Mouse (Mus musculus) liver, embryonic 12.5 days (tissue): ENCODE results near the gene F2rl3. TPM values are rescaled to one million over a fixed set of nuclear protein-coding genes. Genes with fewer than 3 reads are reported as not detected.

Source experiments
- ATAC-seq: fragments of 200-750 bp; cut with Nextera tagmentation; 2 replicates; pipeline ENCODE4 v1.8.0; 2017; ENCODE audit warnings: moderate number of reproducible peaks, mild to moderate bottlenecking, moderate library complexity
- H3K27ac ChIP-seq: fragments of 300-500 bp; sonication (generic); 2 replicates; pipeline ENCODE4 v1.5.1; 2016; ENCODE audit warnings: mild to moderate bottlenecking
- H3K27me3 ChIP-seq: fragments of 300-500 bp; sonication (generic); replicated peaks from 2 replicates; pipeline ENCODE4 v1.6.1; 2016; ENCODE audit warnings: mild to moderate bottlenecking, moderate library complexity
- H3K36me3 ChIP-seq: fragments of 300-500 bp; sonication (generic); 2 replicates; pipeline ENCODE4 v1.6.1; 2016; ENCODE audit warnings: mild to moderate bottlenecking, moderate library complexity
- H3K4me1 ChIP-seq: fragments of 300-500 bp; sonication (generic); 2 replicates; pipeline ENCODE4 v1.6.1; 2016
- H3K4me2 ChIP-seq: fragments of 300-500 bp; sonication (generic); 2 replicates; pipeline ENCODE4 v1.6.1; 2016; ENCODE audit warnings: mild to moderate bottlenecking, moderate library complexity
- H3K4me3 ChIP-seq: fragments of 300-500 bp; sonication (generic); 2 replicates; pipeline ENCODE4 v1.5.1; 2016; ENCODE audit warnings: mild to moderate bottlenecking, moderate library complexity
- H3K9ac ChIP-seq: fragments of 300-500 bp; sonication (generic); 2 replicates; pipeline ENCODE4 v1.6.1; 2016; ENCODE audit warnings: mild to moderate bottlenecking, moderate library complexity
- H3K9me3 ChIP-seq: fragments of 300-500 bp; sonication (generic); replicated peaks from 2 replicates; pipeline ENCODE4 v1.6.1; 2016; ENCODE audit warnings: mild to moderate bottlenecking, moderate library complexity
- WGBS: fragments of 180-500 bp; shearing (Covaris S2); methylation state at CpG from one replicate; pipeline ENCODE4 v1.1.7; 2016; ENCODE audit not compliant: insufficient replicate concordance; 5-methylcytosine and 5-hydroxymethylcytosine counted together
- polyA plus RNA-seq: library from polyadenylated mRNA; unstranded; fragments of >200 nt; fragmentation: Nextera tagmentation; extraction: Ambion mirVana; gene quantifications from 2 replicates; pipeline ENCODE4 v1.2.1, GENCODE M21; 2016

The F2rl3 gene
- polyA plus RNA-seq, 1 experiment from 2014 or later = 6.6 TPM

DNA sequence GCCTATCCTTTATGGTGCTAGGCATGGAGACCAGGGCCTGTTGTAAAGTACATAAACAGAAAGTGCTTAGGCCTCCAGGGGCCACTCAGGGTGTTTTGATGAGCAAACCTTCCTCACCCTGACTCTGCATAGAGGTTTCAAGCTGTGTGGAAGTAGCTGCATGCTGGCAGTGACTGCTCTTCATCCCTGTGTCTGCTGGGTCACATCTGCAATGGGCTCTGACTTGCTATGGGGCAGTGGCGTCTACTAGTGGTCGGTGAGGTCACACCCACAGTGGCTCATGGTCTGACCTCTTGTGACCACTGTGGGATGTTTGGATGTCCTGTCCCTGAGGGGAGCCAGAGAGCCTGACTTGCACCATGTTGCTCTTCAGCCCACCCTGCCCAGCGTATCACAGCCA is 10.6 kb upstream of the F2rl3 start:
- 76% methylated on average over 3 of the region's 3 CpGs for WGBS
- H3K4me1 ChIP-seq = no peaks in the 10 kb centered on the region
- H3K9me3 ChIP-seq = no peaks in the 10 kb centered on the region
- ATAC-seq = no peak
- no peak overlapping the region for H3K4me2 ChIP-seq
- peaks cover 93% of the 10 kb centered on the region for H3K36me3 ChIP-seq
- no peak overlapping the region for H3K9ac ChIP-seq
- no peak overlapping the region for H3K4me3 ChIP-seq
- H3K27me3 ChIP-seq = no peaks in the 10 kb centered on the region
- no peak overlapping the region for H3K27ac ChIP-seq

DNA sequence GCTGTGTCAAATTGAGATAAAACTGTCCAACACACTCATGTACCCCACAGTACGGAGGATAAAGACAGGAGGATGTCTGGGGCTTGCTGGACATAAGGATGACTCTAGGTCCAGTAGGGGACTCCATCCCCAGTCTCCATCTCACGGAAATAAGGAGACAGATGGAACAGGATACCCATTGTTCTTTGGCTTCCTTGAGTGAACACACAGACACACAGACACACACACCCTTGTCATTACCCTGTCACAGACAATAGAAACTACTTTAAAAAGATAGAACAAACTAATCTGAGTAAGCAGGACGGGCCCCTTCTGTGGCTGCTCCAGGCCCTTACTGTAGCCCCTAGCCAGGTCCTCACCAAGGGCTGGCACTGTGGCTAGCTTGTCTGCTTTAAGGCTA is 9.4 kb upstream of the F2rl3 start:
- no peak overlapping the region for H3K9ac ChIP-seq
- no peaks in the 10 kb centered on the region for H3K4me1 ChIP-seq
- no peaks in the 10 kb centered on the region for H3K27me3 ChIP-seq
- H3K36me3 ChIP-seq = peaks cover 93% of the 10 kb centered on the region
- H3K9me3 ChIP-seq = no peaks in the 10 kb centered on the region
- no peak overlapping the region for H3K4me2 ChIP-seq
- H3K4me3 ChIP-seq = no peak overlapping the region
- WGBS = 65% methylated on average over 3 of the region's 3 CpGs
- H3K27ac ChIP-seq = no peak overlapping the region
- no peak for ATAC-seq

DNA sequence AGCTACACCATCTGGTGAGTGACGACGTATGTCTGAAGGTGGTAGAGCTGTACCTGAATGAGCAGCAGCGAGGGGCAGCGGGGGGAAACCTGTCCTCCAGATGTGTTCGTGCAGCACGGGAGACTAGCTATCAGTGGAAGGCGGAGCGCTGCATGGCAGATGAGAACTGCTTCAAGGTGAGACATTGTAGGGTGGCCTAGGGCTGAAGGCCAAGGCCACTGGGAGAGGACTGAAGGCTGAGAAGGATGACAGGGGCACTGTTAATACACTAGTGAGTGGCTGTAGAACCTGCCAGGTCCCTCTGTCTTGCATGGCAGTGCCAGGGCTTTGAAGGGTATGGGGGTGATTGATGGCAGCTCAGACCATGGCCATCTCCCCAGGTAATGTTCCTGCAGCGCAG is 8.5 kb upstream of the F2rl3 start:
- H3K4me3 ChIP-seq = no peak overlapping the region
- no peak overlapping the region for H3K27ac ChIP-seq
- ATAC-seq = no peak
- no peaks in the 10 kb centered on the region for H3K9me3 ChIP-seq
- WGBS = 91% methylated on average over 9 of the region's 9 CpGs
- no peaks in the 10 kb centered on the region for H3K27me3 ChIP-seq
- H3K4me2 ChIP-seq = no peak overlapping the region
- H3K9ac ChIP-seq = no peak overlapping the region
- no peaks in the 10 kb centered on the region for H3K4me1 ChIP-seq
- peaks cover 88% of the 10 kb centered on the region for H3K36me3 ChIP-seq

DNA sequence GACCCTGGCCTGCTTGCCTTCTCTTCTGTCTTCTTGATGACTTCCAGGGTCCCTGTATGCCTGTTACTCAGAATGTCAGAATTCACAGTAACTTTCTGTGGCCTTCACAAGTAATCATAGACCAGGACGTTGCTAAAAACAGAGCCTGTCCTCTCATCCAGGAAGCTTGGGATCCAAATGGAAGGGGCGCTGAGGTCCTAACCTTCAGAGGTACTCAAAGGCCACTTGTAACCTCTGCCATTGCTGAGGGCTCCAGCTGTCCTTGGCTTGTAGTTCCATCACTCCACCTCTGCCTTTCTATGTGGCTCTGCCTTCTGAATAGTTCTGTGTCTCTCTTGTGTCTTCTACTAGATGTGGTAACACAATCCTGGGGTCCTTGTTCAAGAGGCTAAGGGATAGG is 7.9 kb upstream of the F2rl3 start:
- Histone ChIP-seq H3K27me3 (no peaks in the 10 kb centered on the region), H3K27ac (no peak overlapping the region), H3K4me2 (no peak overlapping the region), H3K36me3 (peaks cover 86% of the 10 kb centered on the region), H3K4me1 (no peaks in the 10 kb centered on the region), H3K4me3 (no peak overlapping the region), H3K9ac (no peak overlapping the region), H3K9me3 (no peaks in the 10 kb centered on the region)
- ATAC-seq = no peak
- 77% methylated on average over 2 of the region's 2 CpGs for WGBS

DNA sequence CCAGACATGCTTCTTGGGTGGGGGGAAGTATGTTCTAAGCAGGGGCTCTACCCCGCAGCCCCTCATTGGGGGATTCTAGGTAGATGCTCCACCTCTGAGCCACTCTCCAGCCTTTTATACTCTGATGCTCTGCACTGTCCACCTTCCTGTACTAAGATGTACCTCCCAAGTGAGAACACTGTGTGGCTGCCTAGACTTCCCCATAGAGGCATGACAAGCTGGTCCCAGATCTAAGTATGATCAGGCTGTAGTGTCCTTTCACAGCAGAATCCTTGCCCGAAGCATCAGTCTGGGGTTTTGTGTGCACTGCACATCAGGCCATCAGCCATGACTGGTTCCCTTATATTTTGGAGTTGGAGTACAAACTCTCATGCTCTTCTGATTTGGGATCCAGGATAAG is 5.6 kb upstream of the F2rl3 start:
- WGBS = 92% methylated on average over 2 of the region's 2 CpGs
- Histone ChIP-seq H3K36me3 (peaks cover 68% of the 10 kb centered on the region), H3K27me3 (no peaks in the 10 kb centered on the region), H3K27ac (no peak overlapping the region), H3K9ac (no peak overlapping the region), H3K9me3 (no peaks in the 10 kb centered on the region), H3K4me3 (no peak overlapping the region), H3K4me1 (no peaks in the 10 kb centered on the region), H3K4me2 (no peak overlapping the region)
- ATAC-seq = no peak

DNA sequence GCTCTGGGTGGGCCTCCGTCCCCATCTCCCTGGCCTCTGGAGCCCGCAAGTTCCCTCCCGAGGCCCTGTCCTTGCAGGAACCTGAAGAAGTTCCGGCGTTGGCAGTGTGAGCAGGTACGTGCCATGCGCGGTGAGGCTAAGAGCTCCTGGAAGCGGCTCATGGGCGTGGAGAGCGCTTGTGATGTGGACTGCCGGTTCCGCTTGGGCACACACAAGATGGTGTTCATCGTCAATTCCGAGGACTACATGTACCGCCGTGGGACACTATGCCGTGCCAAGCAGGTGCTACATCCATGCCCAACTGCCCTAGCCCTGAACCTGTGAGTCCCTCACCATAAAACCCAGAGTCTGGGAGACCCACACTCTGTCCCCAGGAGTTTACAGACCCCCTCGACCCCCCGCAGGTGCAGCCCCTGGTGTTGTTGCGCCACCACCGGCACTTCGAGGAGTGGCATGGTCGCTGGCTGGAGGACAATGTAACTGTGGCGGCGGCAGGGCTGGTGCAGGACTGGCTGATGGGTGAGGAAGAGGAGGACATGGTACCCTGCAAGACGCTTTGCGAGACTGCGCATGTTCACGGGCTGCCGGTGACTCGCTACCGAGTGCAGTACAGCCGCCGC is 4.8 kb upstream of the F2rl3 start:
- Histone ChIP-seq H3K4me3 (no peak overlapping the region), H3K4me2 (no peak overlapping the region), H3K9ac (no peak overlapping the region), H3K4me1 (0 out of 2 replicates have a peak, but pooled peaks cover 5% of the 10 kb centered on the region), H3K9me3 (no peaks in the 10 kb centered on the region), H3K36me3 (peaks cover 60% of the 10 kb centered on the region), H3K27me3 (no peaks in the 10 kb centered on the region), H3K27ac (no peak overlapping the region)
- no peak for ATAC-seq
- 91% methylated on average over 35 of the region's 35 CpGs for WGBS

DNA sequence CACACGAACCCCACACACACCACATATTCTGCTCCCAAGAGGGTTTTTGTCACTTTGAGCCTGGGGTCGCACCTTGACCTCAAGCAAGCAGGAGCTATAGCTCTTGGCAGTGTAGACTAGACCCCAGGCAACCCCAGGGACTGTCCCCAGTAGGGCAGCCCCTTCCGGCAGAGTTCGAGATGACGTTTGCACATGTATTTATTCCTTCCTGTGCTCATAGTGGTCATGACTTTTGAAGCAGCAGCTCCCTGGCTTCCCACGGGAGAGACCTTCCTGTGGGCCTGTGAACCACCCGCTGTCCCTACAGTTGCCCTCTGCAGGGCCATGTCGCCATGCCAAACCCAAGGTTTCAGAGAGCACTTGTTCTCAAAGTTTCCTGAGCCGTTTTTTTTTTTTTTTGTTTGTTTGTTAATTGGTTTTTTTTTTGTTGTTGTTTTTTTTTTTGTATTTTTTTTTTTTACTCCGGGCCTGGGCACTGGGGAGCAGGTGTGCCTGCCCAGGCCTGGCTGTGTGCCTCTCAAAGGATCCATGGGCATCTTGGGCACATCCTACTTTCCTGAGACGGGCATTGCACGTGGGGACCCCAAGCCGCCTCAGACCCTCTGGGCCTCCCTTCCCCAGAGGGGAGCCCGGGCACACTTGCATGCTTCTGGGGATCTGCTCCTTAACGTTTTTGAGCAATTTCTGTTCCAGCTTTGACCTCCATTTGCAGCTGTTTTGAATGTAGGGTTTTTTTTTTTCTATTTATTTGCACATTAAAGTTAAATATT is 4.1 kb upstream of the F2rl3 start:
- H3K9me3 ChIP-seq = no peaks in the 10 kb centered on the region
- peaks cover 53% of the 10 kb centered on the region for H3K36me3 ChIP-seq
- no peak for ATAC-seq
- H3K27me3 ChIP-seq = no peaks in the 10 kb centered on the region
- H3K9ac ChIP-seq = no peak overlapping the region
- peaks cover 9% of the 10 kb centered on the region; the same call in 1 of the 2 replicates for H3K4me1 ChIP-seq
- 82% methylated on average over 15 of the region's 15 CpGs for WGBS
- H3K4me3 ChIP-seq = no peak overlapping the region
- H3K4me2 ChIP-seq = no peak overlapping the region
- H3K27ac ChIP-seq = no peak overlapping the region

DNA sequence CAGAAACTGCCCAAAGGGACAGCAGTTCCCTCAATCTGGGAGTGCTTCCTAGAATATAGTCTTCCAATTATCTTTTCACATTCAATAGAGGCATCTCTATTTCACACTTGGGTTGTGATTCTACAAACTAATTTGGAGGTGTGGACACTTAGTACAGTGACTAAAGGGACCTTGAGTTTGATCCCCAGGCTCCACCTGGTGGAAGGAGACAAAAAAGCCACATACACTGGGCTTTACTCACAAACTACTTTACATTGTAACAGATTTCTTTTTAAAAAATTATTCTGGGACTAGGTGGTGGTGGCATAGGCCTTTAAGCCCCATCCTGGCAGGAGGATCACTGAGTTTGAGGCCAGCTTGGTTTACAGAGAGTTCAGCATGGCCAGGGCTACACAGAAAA is 3.4 kb upstream of the F2rl3 start:
- H3K27me3 ChIP-seq = no peaks in the 10 kb centered on the region
- H3K4me2 ChIP-seq = no peak overlapping the region
- no peak overlapping the region for H3K4me3 ChIP-seq
- no peak overlapping the region for H3K9ac ChIP-seq
- H3K4me1 ChIP-seq = peaks cover 9% of the 10 kb centered on the region; the same call in 1 of the 2 replicates
- peaks cover 46% of the 10 kb centered on the region for H3K36me3 ChIP-seq
- no peak for ATAC-seq
- H3K9me3 ChIP-seq = no peaks in the 10 kb centered on the region
- no peak overlapping the region for H3K27ac ChIP-seq

DNA sequence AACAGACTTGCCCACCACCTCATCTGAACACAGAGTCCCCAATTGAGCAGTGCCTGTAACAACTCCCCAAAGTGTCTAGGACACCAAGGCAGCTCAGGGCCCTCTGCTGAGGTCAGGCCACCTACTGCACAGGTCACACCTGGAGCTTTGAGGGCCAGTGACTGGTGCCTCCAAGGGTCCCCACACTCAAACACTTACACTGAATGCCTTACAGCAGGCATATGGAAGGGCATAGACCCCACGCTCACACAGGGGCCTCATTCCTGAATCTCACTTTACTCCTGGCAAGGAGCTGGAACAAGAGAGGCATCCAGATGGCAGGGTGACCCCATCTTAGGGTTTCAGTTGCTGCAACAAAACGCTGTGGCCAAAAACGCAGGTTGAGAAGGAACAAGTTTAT is 1.5 kb upstream of the F2rl3 start:
- Histone ChIP-seq H3K27ac (no peak overlapping the region), H3K9me3 (no peaks in the 10 kb centered on the region), H3K9ac (no peak overlapping the region), H3K27me3 (no peaks in the 10 kb centered on the region), H3K4me1 (peaks cover 9% of the 10 kb centered on the region; the same call in 1 of the 2 replicates), H3K4me2 (no peak overlapping the region), H3K36me3 (peaks cover 34% of the 10 kb centered on the region), H3K4me3 (no peak overlapping the region)
- WGBS = 65% methylated on average over 3 of the region's 3 CpGs
- no peak for ATAC-seq

DNA sequence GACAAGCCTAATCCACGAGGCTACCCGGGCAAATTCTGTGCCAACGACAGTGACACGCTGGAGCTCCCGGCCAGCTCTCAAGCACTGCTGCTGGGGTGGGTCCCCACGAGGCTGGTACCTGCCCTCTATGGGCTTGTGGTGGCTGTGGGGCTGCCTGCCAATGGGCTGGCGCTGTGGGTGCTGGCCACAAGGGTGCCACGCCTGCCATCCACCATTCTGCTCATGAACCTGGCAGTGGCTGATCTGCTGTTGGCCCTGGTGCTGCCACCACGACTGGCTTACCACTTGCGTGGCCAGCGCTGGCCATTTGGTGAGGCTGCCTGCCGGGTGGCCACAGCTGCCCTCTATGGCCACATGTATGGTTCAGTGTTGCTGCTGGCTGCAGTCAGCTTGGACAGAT is 626 bp downstream of the F2rl3 start:
- no peak for ATAC-seq
- H3K4me2 ChIP-seq = peak overlapping the region; percentile 27
- 49% methylated on average over 12 of the region's 12 CpGs for WGBS

DNA sequence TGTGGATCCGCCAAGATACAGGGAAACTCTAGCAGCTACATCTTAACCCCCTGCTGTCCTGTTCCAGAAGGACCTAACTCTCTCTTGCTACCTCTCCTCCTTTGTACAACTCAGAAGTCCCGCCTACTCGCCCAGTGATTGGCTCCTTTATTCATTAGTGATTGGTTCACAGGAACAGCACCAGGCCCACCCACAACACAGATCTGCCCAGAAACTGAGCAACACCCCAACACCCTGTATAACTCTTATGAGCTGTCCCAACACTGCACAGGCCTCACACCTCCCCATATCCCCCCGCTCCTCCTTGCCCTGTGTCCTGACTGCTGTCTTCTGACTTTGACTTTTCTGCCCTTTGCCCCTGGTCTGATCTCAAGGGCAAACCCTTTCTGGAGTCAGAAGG is 4.0 kb downstream of the F2rl3 start:
- H3K9me3 ChIP-seq = no peaks in the 10 kb centered on the region
- ATAC-seq = peak; percentile 38; the same call in 1 of the 2 replicates

More for the DNA sequence above, 626 bp downstream of the F2rl3 start:
- Histone ChIP-seq H3K4me3 (peak overlapping the region; percentile 14; the same call in 1 of the 2 replicates), H3K27me3 (no peaks in the 10 kb centered on the region), H3K27ac (peak overlapping the region; percentile 30; the same call in 1 of the 2 replicates), H3K9ac (no peak overlapping the region), H3K4me1 (peaks cover 9% of the 10 kb centered on the region; the same call in 1 of the 2 replicates), H3K36me3 (peaks cover 13% of the 10 kb centered on the region), H3K9me3 (no peaks in the 10 kb centered on the region)

DNA sequence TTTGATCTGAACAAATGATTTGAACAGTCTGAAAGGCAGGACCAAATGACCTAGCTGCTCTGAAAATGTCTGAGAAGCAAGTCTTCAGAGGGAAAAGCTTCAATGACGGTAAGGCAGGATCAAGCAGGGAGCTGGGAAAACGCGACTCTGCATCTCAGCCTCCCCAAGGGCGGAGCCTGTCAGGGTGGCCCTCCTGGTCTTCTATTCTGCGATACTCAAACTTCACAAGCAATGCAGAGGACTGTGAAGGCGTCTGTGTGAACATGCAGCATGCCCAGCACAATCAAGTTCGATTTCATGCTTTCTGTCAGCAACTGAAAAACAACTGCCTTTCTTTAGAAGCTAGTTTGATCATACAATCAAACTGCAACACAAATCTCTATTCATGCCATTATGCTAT is 5.1 kb downstream of the F2rl3 start:
- 45% methylated on average over 7 of the region's 7 CpGs for WGBS

More for the DNA sequence above, 4.0 kb downstream of the F2rl3 start:
- no peak overlapping the region for H3K9ac ChIP-seq
- H3K4me2 ChIP-seq = no peak overlapping the region
- peaks cover 9% of the 10 kb centered on the region; the same call in 1 of the 2 replicates for H3K4me1 ChIP-seq
- no peak overlapping the region for H3K27ac ChIP-seq
- H3K27me3 ChIP-seq = no peaks in the 10 kb centered on the region
- H3K36me3 ChIP-seq = no peaks in the 10 kb centered on the region
- H3K4me3 ChIP-seq = no peak overlapping the region
- WGBS = 61% methylated on average over 4 of the region's 4 CpGs

More for the DNA sequence above, 5.1 kb downstream of the F2rl3 start:
- Histone ChIP-seq H3K9me3 (no peaks in the 10 kb centered on the region), H3K4me1 (peaks cover 6% of the 10 kb centered on the region; the same call in 1 of the 2 replicates), H3K4me3 (no peak overlapping the region), H3K4me2 (no peak overlapping the region), H3K27me3 (no peaks in the 10 kb centered on the region), H3K9ac (no peak overlapping the region), H3K27ac (no peak overlapping the region), H3K36me3 (no peaks in the 10 kb centered on the region)
- no peak for ATAC-seq
